In the genomic region with DNA sequence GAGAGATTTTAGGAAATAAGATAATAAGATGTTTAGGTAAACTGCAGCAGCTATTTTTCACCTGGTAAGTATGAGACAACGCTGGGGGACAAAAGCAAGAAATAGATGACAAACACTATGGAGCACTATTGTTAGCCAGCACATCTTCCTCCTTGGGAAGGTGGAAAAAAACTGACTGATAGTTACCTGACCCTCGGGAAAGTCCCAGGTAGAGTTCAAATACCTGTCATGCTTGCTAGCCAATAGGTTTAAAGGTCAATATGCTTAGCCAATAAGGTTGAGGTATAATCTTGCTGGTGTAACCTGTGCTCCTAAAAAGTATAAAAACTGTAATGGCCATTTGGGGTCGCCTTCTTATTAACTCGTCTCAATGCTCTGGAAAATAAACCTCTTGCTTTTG, we compare ENCODE assay signal across 9 mouse cellular contexts. TPM values are rescaled to one million over a fixed set of nuclear protein-coding genes. Genes with fewer than 3 reads are reported as not detected.
DNase-seq lines count a peak whose midpoint lies in the region; ATAC-seq and TF ChIP-seq lines count a peak whose summit lies in the region.
"Had no signal": no experiment of that assay in that cellular context is flagged by ENCODE, and none has a peak within 500 bp of the region (broad histone marks: within the 10 kb centered on the region; RNA-seq: fewer than 3 reads in every experiment).

No protein-coding gene starts in this region.

- no peak for TF ChIP-seq CTCF in cerebellum, adult 2 months (IDR thresholded peaks at IDR 0.05; ENCODE audit: borderline replicate concordance, insufficient read depth, low read depth, low read length)
- no peak for TF ChIP-seq CTCF in lung, postnatal 0 days (IDR thresholded peaks at IDR 0.05)

- DNase-seq in cerebellum, adult 2 months: no peak
- DNase-seq in lung, postnatal 0 days (ENCODE audit: low spot score): no peak
- DNase-seq in lung, postnatal 25 days (ENCODE audit: low spot score): no peak
- DNase-seq in liver, embryonic 13.5 days: no peak
- no peak for DNase-seq in right cerebral cortex, postnatal 4 days
- no peak for DNase-seq in adrenal gland, adult 8-10 months
- no peak for DNase-seq in gastrocnemius, adult 8-10 months (ENCODE audit: low spot score in 2 of 2)

- TF ChIP-seq EP300 in lung, postnatal 0 days (IDR thresholded peaks at IDR 0.05): no peak

- no peak for TF ChIP-seq POLR2A in cerebellum, adult 2 months (IDR thresholded peaks at IDR 0.05; ENCODE audit: borderline replicate concordance, insufficient read depth, low read length)

- H3K9ac ChIP-seq in lung, postnatal 0 days (replicated peaks; ENCODE audit: low read depth): peak overlapping the region; percentile 20; the same call in 1 of the 2 replicates
- peak overlapping the region; percentile 87 for H3K9ac ChIP-seq in liver, embryonic 13.5 days

- no peaks in the 10 kb centered on the region; the same call in 1 of the 2 replicates for H3K4me1 ChIP-seq in cerebellum, adult 2 months (ENCODE audit: control insufficient read depth, insufficient read depth, low read length)
- peaks cover 6% of the 10 kb centered on the region; the same call in 1 of the 2 replicates for H3K4me1 ChIP-seq in lung, postnatal 0 days (ENCODE audit: insufficient read depth, low read depth, low read length)
- peaks cover 24% of the 10 kb centered on the region for H3K4me1 ChIP-seq in liver, embryonic 13.5 days (replicated peaks)

- no peaks in the 10 kb centered on the region for H3K27me3 ChIP-seq in cerebellum, adult 2 months (ENCODE audit: control insufficient read depth, insufficient read depth, low read length)
- no peaks in the 10 kb centered on the region for H3K27me3 ChIP-seq in lung, postnatal 0 days (replicated peaks; ENCODE audit: insufficient read depth, low read length)
- no peaks in the 10 kb centered on the region for H3K27me3 ChIP-seq in liver, embryonic 13.5 days

- no peak overlapping the region for H3K27ac ChIP-seq in cerebellum, adult 2 months (ENCODE audit: insufficient read depth, low read length)
- H3K27ac ChIP-seq in lung, postnatal 0 days (ENCODE audit: low read length): no peak overlapping the region
- H3K27ac ChIP-seq in liver, embryonic 13.5 days: peak overlapping the region; percentile 69; the same call in 1 of the 2 replicates

- H3K4me3 ChIP-seq in cerebellum, adult 2 months (replicated peaks; ENCODE audit: insufficient read depth, low read depth, low read length): peak overlapping the region; percentile 98
- peak overlapping the region; percentile 68 for H3K4me3 ChIP-seq in lung, postnatal 0 days (ENCODE audit: low read depth, low read length)
- H3K4me3 ChIP-seq in liver, embryonic 13.5 days (replicated peaks): peak overlapping the region; percentile 81

- H3K4me2 ChIP-seq in lung, postnatal 0 days (replicated peaks; ENCODE audit: low read depth, low read length): peak overlapping the region; percentile 75; the same call in 1 of the 2 replicates
- peak overlapping the region; percentile 71 for H3K4me2 ChIP-seq in liver, embryonic 13.5 days

- no peak for ATAC-seq in cerebellum, adult (ENCODE audit: insufficient number of reproducible peaks, low FRiP score, low TSS enrichment)
- ATAC-seq in lung, postnatal 0 days: no peak
- no peak for ATAC-seq in liver, embryonic 13.5 days (ENCODE audit: low read depth)

- H3K36me3 ChIP-seq in lung, postnatal 0 days (ENCODE audit: insufficient read depth, low read length): no peaks in the 10 kb centered on the region
- no peaks in the 10 kb centered on the region for H3K36me3 ChIP-seq in liver, embryonic 13.5 days

- no peaks in the 10 kb centered on the region for H3K9me3 ChIP-seq in lung, postnatal 0 days (ENCODE audit: low read length)
- H3K9me3 ChIP-seq in liver, embryonic 13.5 days (replicated peaks): no peaks in the 10 kb centered on the region

- 29% methylated on average over 4 of the region's 4 CpGs for WGBS in cerebellum, adult 2 months
- WGBS in lung, postnatal 0 days: 18% methylated on average over 4 of the region's 4 CpGs
- WGBS in liver, embryonic 13.5 days (ENCODE audit: insufficient replicate concordance): 27% methylated on average over 4 of the region's 4 CpGs

RNA-seq across cellular contexts. Expression of a gene that starts 0.7 kb away (rescaled TPM):
- 28.6 and 29.8 TPM in 2 replicates for polyA plus RNA-seq in cerebellum, adult 2 months (2012; rRNA removed)
- 21.7 and 25.0 TPM in 2 replicates for polyA plus RNA-seq in lung, postnatal 0 days (2015; fragmentation: Nextera tagmentation; extraction: Ambion mirVana)
- polyA plus RNA-seq in liver, embryonic 13.5 days (2015; fragmentation: Nextera tagmentation; extraction: Ambion mirVana): 13.5 TPM in 2 replicates
- total RNA-seq in adrenal gland, adult 8-10 months (2022): 100 to 1,000 TPM in 1 of 4 experiments, 10 to 100 TPM in 3; 52.7 to 114 (median 73.4) TPM
- total RNA-seq in gastrocnemius, adult 8-10 months (2022): 1 to 10 TPM; 1.5 to 7.1 (median 4.6) TPM

RNA-seq across cellular contexts. Expression of a gene that starts 34.8 kb away (rescaled TPM):
- polyA plus RNA-seq in cerebellum, adult 2 months (2012; rRNA removed): 0.07 TPM in 1 of 2 replicates, not detected in the other
- 0.08 and 0.10 TPM in 2 replicates for polyA plus RNA-seq in lung, postnatal 0 days (2015; fragmentation: Nextera tagmentation; extraction: Ambion mirVana)
- polyA plus RNA-seq in liver, embryonic 13.5 days (2015; fragmentation: Nextera tagmentation; extraction: Ambion mirVana): 0.13 TPM in 1 of 2 replicates, not detected in the other
- under 1 TPM in 1 of 4 experiments, not detected in 3; 0.43 TPM for total RNA-seq in adrenal gland, adult 8-10 months (2022)
- total RNA-seq in gastrocnemius, adult 8-10 months (2022): not detected

RNA-seq across cellular contexts. Expression of a gene that starts 42.4 kb away (rescaled TPM):
- polyA plus RNA-seq in cerebellum, adult 2 months (2012; rRNA removed): not detected in 2 replicates
- not detected in 2 replicates for polyA plus RNA-seq in lung, postnatal 0 days (2015; fragmentation: Nextera tagmentation; extraction: Ambion mirVana)
- polyA plus RNA-seq in liver, embryonic 13.5 days (2015; fragmentation: Nextera tagmentation; extraction: Ambion mirVana): not detected in 2 replicates
- not detected for total RNA-seq in adrenal gland, adult 8-10 months (2022)
- not detected for total RNA-seq in gastrocnemius, adult 8-10 months (2022)
- polyA plus RNA-seq: brain, embryonic 14.5 days had no signal
